Mouse (Mus musculus) hindbrain, embryonic 16.5 days (tissue): Measurements from ENCODE around the gene Adar. TPM values are rescaled to one million over a fixed set of nuclear protein-coding genes. Genes with fewer than 3 reads are reported as not detected.

ENCODE experiments used
- ATAC-seq: fragments of 200-750 bp; cut with Nextera tagmentation; 2 replicates; pipeline ENCODE4 v1.8.0; 2017; ENCODE audit warnings: moderate TSS enrichment, moderate library complexity
- H3K27ac ChIP-seq: fragments of 300-500 bp; sonication (generic); 2 replicates; pipeline ENCODE4 v1.5.1; 2014; ENCODE audit warnings: low read depth, mild to moderate bottlenecking, control low read depth, low read length, moderate library complexity
- H3K27me3 ChIP-seq: fragments of 300-500 bp; sonication (generic); replicated peaks from 2 replicates; pipeline ENCODE4 v1.6.1; 2014; ENCODE audit warnings: low read length; ENCODE audit not compliant: control insufficient read depth, insufficient read depth
- H3K36me3 ChIP-seq: fragments of 300-500 bp; sonication (generic); 2 replicates; pipeline ENCODE4 v1.6.1; 2014; ENCODE audit warnings: mild to moderate bottlenecking, low read length, moderate library complexity, mixed read lengths; ENCODE audit not compliant: control insufficient read depth, insufficient read depth
- H3K4me1 ChIP-seq: fragments of 300-500 bp; sonication (generic); 2 replicates; pipeline ENCODE4 v1.6.1; 2014; ENCODE audit warnings: low read depth, low read length; ENCODE audit not compliant: control insufficient read depth, insufficient read depth
- H3K4me2 ChIP-seq: fragments of 300-500 bp; sonication (generic); 2 replicates; pipeline ENCODE4 v1.6.1; 2014; ENCODE audit warnings: mild to moderate bottlenecking, low read length, control low read depth, moderate library complexity
- H3K4me3 ChIP-seq: fragments of 300-500 bp; sonication (generic); 2 replicates; pipeline ENCODE4 v1.5.1; 2014; ENCODE audit warnings: mild to moderate bottlenecking, low read length, control low read depth, moderate library complexity
- H3K9ac ChIP-seq: fragments of 300-500 bp; sonication (generic); 2 replicates; pipeline ENCODE4 v1.6.1; 2014; ENCODE audit warnings: low read depth, mild to moderate bottlenecking, control low read depth, low read length, moderate library complexity
- H3K9me3 ChIP-seq: fragments of 300-500 bp; sonication (generic); 2 replicates; pipeline ENCODE4 v1.6.1; 2014; ENCODE audit warnings: mild to moderate bottlenecking, low read length, moderate library complexity; ENCODE audit not compliant: control insufficient read depth
- WGBS: fragments of 180-500 bp; shearing (Covaris S2); extraction: QIAGEN DNeasy Blood & Tissue Kit; methylation state at CpG from one replicate; pipeline ENCODE4 v1.1.7; 2014; 5-methylcytosine and 5-hydroxymethylcytosine counted together
- polyA plus RNA-seq: library from polyadenylated mRNA; unstranded; fragments of >200 nt; fragmentation: Nextera tagmentation; extraction: Ambion mirVana; gene quantifications from 2 replicates; pipeline ENCODE4 v1.2.1, GENCODE M21; 2015

Gene Adar
- polyA plus RNA-seq, result 25.2 and 32.4 TPM in 2 replicates

GRCm38 (mm10) chr3:89714359-89715206, at the start of gene Adar:
Adar (plus strand) TSS chr3:89715022.
- Histone ChIP-seq H3K9me3 (no peaks in the 10 kb centered on the region), H3K27ac (peak within 1 kb of the TSS; percentile 84), H3K4me1 (peaks cover 15% of the 10 kb centered on the region), H3K4me2 (peak within 1 kb of the TSS; percentile 64), H3K4me3 (peak within 1 kb of the TSS; percentile 70), H3K9ac (peak within 1 kb of the TSS; percentile 82), H3K27me3 (0 out of 2 replicates have a peak, but pooled peaks cover 2% of the 10 kb centered on the region), H3K36me3 (no peaks in the 10 kb centered on the region)
- peak; percentile 91 for ATAC-seq
- 5% methylated on average over 28 of the region's 28 CpGs for WGBS

GRCm38 (mm10) chr3:89667131-89667530, 47.7 kb upstream of the Adar start:
- Histone ChIP-seq H3K9ac (no peak overlapping the region), H3K27me3 (no peaks in the 10 kb centered on the region), H3K4me1 (peaks cover 4% of the 10 kb centered on the region; the same call in 1 of the 2 replicates), H3K4me3 (no peak overlapping the region), H3K9me3 (no peaks in the 10 kb centered on the region), H3K36me3 (no peaks in the 10 kb centered on the region), H3K4me2 (no peak overlapping the region), H3K27ac (no peak overlapping the region)
- WGBS, result 36% methylated on average over 11 of the region's 11 CpGs
- ATAC-seq, result no peak

GRCm38 (mm10) chr3:89671334-89671733, 43.5 kb upstream of the Adar start:
- Histone ChIP-seq H3K27me3 (no peaks in the 10 kb centered on the region), H3K27ac (no peak overlapping the region), H3K36me3 (no peaks in the 10 kb centered on the region), H3K9me3 (no peaks in the 10 kb centered on the region), H3K4me2 (no peak overlapping the region), H3K4me1 (no peaks in the 10 kb centered on the region; the same call in 1 of the 2 replicates), H3K9ac (no peak overlapping the region), H3K4me3 (no peak overlapping the region)
- ATAC-seq, result no peak
- 70% methylated on average over 6 of the region's 6 CpGs for WGBS

- Histone ChIP-seq H3K9ac (no peak overlapping the region), H3K4me3 (no peak overlapping the region), H3K9me3 (no peaks in the 10 kb centered on the region), H3K36me3 (no peaks in the 10 kb centered on the region), H3K4me2 (no peak overlapping the region), H3K27ac (no peak overlapping the region), H3K4me1 (peaks cover 3% of the 10 kb centered on the region; the same call in 1 of the 2 replicates), H3K27me3 (no peaks in the 10 kb centered on the region)
- 89% methylated on average over 12 of the region's 12 CpGs for WGBS
- ATAC-seq, result no peak
Observed at GRCm38 (mm10) chr3:89672573-89673317, 42.1 kb upstream of the Adar start.

GRCm38 (mm10) chr3:89677617-89678016, 37.2 kb upstream of the Adar start:
- peak overlapping the region; percentile 37; the same call in 1 of the 2 replicates for H3K27ac ChIP-seq

GRCm38 (mm10) chr3:89686031-89686430, 28.8 kb upstream of the Adar start:
- no peaks in the 10 kb centered on the region; the same call in 1 of the 2 replicates for H3K27me3 ChIP-seq
- no peak overlapping the region for H3K4me3 ChIP-seq
- H3K4me1 ChIP-seq, result peaks cover 10% of the 10 kb centered on the region
- H3K27ac ChIP-seq, result no peak overlapping the region
- ATAC-seq, result no peak
- no peak overlapping the region for H3K4me2 ChIP-seq
- H3K36me3 ChIP-seq, result no peaks in the 10 kb centered on the region
- H3K9me3 ChIP-seq, result no peaks in the 10 kb centered on the region
- 59% methylated on average over 5 of the region's 5 CpGs for WGBS
- H3K9ac ChIP-seq, result no peak overlapping the region

More at GRCm38 (mm10) chr3:89677617-89678016, 37.2 kb upstream of the Adar start:
- no peaks in the 10 kb centered on the region for H3K36me3 ChIP-seq
- H3K4me1 ChIP-seq, result peaks cover 5% of the 10 kb centered on the region
- no peaks in the 10 kb centered on the region for H3K9me3 ChIP-seq
- 25% methylated on average over 5 of the region's 5 CpGs for WGBS
- H3K9ac ChIP-seq, result no peak overlapping the region
- H3K4me2 ChIP-seq, result no peak overlapping the region
- no peaks in the 10 kb centered on the region; the same call in 1 of the 2 replicates for H3K27me3 ChIP-seq
- no peak overlapping the region for H3K4me3 ChIP-seq
- ATAC-seq, result peak; percentile 53; the same call in 1 of the 2 replicates

- peak overlapping the region; percentile 54 for H3K4me3 ChIP-seq
- no peaks in the 10 kb centered on the region for H3K36me3 ChIP-seq
- H3K27ac ChIP-seq, result peak overlapping the region; percentile 88
- peak overlapping the region; percentile 87 for H3K9ac ChIP-seq
- no peaks in the 10 kb centered on the region for H3K9me3 ChIP-seq
- H3K4me1 ChIP-seq, result peaks cover 7% of the 10 kb centered on the region
- no peaks in the 10 kb centered on the region for H3K27me3 ChIP-seq
- H3K4me2 ChIP-seq, result peak overlapping the region; percentile 78
- ATAC-seq, result peak; percentile 96
- 4% methylated on average over 25 of the region's 25 CpGs for WGBS
Observed at GRCm38 (mm10) chr3:89688694-89689581, 25.9 kb upstream of the Adar start.

GRCm38 (mm10) chr3:89691776-89692175, 23.0 kb upstream of the Adar start:
- H3K27me3 ChIP-seq, result no peaks in the 10 kb centered on the region
- H3K36me3 ChIP-seq, result no peaks in the 10 kb centered on the region
- H3K27ac ChIP-seq, result no peak overlapping the region
- no peak overlapping the region for H3K4me3 ChIP-seq
- ATAC-seq, result no peak
- no peaks in the 10 kb centered on the region for H3K9me3 ChIP-seq
- peaks cover 7% of the 10 kb centered on the region for H3K4me1 ChIP-seq
- no peak overlapping the region for H3K4me2 ChIP-seq
- no peak overlapping the region for H3K9ac ChIP-seq
- WGBS, result 76% methylated on average over 9 of the region's 9 CpGs
